8 mouse cellular contexts compared by ENCODE assay signal in genomic region chr11:95676307-95676706, GRCm38 (mm10). TPM values are rescaled to one million over a fixed set of nuclear protein-coding genes. Genes with fewer than 3 reads are reported as not detected.
DNase-seq lines count a peak whose midpoint lies in the region; ATAC-seq and TF ChIP-seq lines count a peak whose summit lies in the region.

No protein-coding gene starts in this region.

- ATAC-seq in frontal cortex, adult (ENCODE audit: low TSS enrichment) = no peak
- ATAC-seq in kidney, embryonic 15.5 days (replicated peaks; ENCODE audit: low FRiP score) = peak; percentile 63
- no peak for ATAC-seq in liver, embryonic 14.5 days (ENCODE audit: insufficient read depth)

- peaks cover 92% of the 10 kb centered on the region for H3K36me3 ChIP-seq in kidney, embryonic 15.5 days
- peaks cover 14% of the 10 kb centered on the region for H3K36me3 ChIP-seq in liver, embryonic 14.5 days (replicated peaks; ENCODE audit: control insufficient read depth, insufficient read depth, low read depth)

- TF ChIP-seq CTCF in liver, embryonic 14.5 days (IDR thresholded peaks at IDR 0.05; ENCODE audit: low read depth) = peak; percentile 89
- TF ChIP-seq CTCF in olfactory bulb, adult 2 months (IDR thresholded peaks at IDR 0.05; ENCODE audit: insufficient read depth, low read depth, low read length) = peak; percentile 35; the same call in 1 of the 2 replicates

- H3K9me3 ChIP-seq in kidney, embryonic 15.5 days (replicated peaks) = no peaks in the 10 kb centered on the region
- H3K9me3 ChIP-seq in liver, embryonic 14.5 days (ENCODE audit: control insufficient read depth, low read length) = no peaks in the 10 kb centered on the region

- peak; percentile 43 to 65 for DNase-seq in frontal cortex, postnatal 10 days (ENCODE audit: low spot score in 2 of 2)
- DNase-seq in adrenal gland, postnatal 36 days = peak; percentile 45 to 57
- DNase-seq in forelimb bud, embryonic 11.5 days (ENCODE audit: low read depth, low spot score) = peak; percentile 89
- no peak for DNase-seq in liver, embryonic 14.5 days (ENCODE audit: low read depth in 3 of 3, low spot score in 3 of 3)
- peak; percentile 87 for DNase-seq in thymus, postnatal 14 days

- H3K4me3 ChIP-seq in kidney, embryonic 15.5 days (replicated peaks) = no peak overlapping the region
- no peak overlapping the region for H3K4me3 ChIP-seq in liver, embryonic 14.5 days (ENCODE audit: insufficient read depth in 1 of 2, low read depth in 2 of 2, low read length in 2 of 2)
- H3K4me3 ChIP-seq in olfactory bulb, adult 2 months (ENCODE audit: insufficient read depth, low read depth, low read length) = no peak overlapping the region

- WGBS in kidney, embryonic 15.5 days = 12% methylated on average over 6 of the region's 6 CpGs
- 41% methylated on average over 6 of the region's 6 CpGs for WGBS in liver, embryonic 14.5 days (ENCODE audit: insufficient replicate concordance)
- WGBS in olfactory bulb, adult 2 months = 23% methylated on average over 6 of the region's 6 CpGs

- TF ChIP-seq POLR2A in olfactory bulb, adult 2 months (IDR thresholded peaks at IDR 0.05; ENCODE audit: insufficient read depth, low read depth, low read length) = no peak

- H3K9ac ChIP-seq in kidney, embryonic 15.5 days = no peak overlapping the region
- H3K9ac ChIP-seq in liver, embryonic 14.5 days (replicated peaks) = no peak overlapping the region

- peaks cover 16% of the 10 kb centered on the region for H3K4me1 ChIP-seq in kidney, embryonic 15.5 days
- H3K4me1 ChIP-seq in liver, embryonic 14.5 days (replicated peaks; ENCODE audit: control insufficient read depth in 2 of 2, insufficient read depth in 2 of 2, low read length in 1 of 2) = no peaks in the 10 kb centered on the region
- peaks cover 6% of the 10 kb centered on the region; the same call in 1 of the 2 replicates for H3K4me1 ChIP-seq in olfactory bulb, adult 2 months (ENCODE audit: control insufficient read depth, insufficient read depth, low read length)

- H3K27me3 ChIP-seq in kidney, embryonic 15.5 days = no peaks in the 10 kb centered on the region
- H3K27me3 ChIP-seq in liver, embryonic 14.5 days (ENCODE audit: control insufficient read depth, insufficient read depth, low read length) = no peaks in the 10 kb centered on the region

- peak overlapping the region; percentile 49 for H3K27ac ChIP-seq in kidney, embryonic 15.5 days
- no peak overlapping the region for H3K27ac ChIP-seq in liver, embryonic 14.5 days
- H3K27ac ChIP-seq in olfactory bulb, adult 2 months (ENCODE audit: insufficient read depth, low read depth, low read length) = no peak overlapping the region

- no peak for TF ChIP-seq EP300 in liver, embryonic 14.5 days (IDR thresholded peaks at IDR 0.05; ENCODE audit: low read depth)

- H3K4me2 ChIP-seq in kidney, embryonic 15.5 days = no peak overlapping the region
- H3K4me2 ChIP-seq in liver, embryonic 14.5 days (ENCODE audit: low read depth) = no peak overlapping the region

RNA-seq across cellular contexts. Expression of gene Phb, which starts 9.6 kb away (rescaled TPM):
- 100 to 1,000 TPM; 324 to 358 TPM for total RNA-seq in adrenal gland, postnatal 36 days (2021)
- 270 and 290 TPM in 2 replicates for polyA plus RNA-seq in kidney, embryonic 15.5 days (2015; fragmentation: Nextera tagmentation; extraction: Ambion mirVana)
- 90.4 and 124 TPM in 2 replicates for polyA plus RNA-seq in liver, embryonic 14.5 days (2012; rRNA removed)
- 148 and 153 TPM in 2 replicates for polyA plus RNA-seq in liver, embryonic 14.5 days (2014; fragmentation: Nextera tagmentation; extraction: Ambion mirVana)
- polyA plus RNA-seq in olfactory bulb, adult 2 months (2012; ENCODE audit: insufficient read depth, insufficient read length, low replicate concordance, missing spikeins) = not detected in 2 replicates

RNA-seq across cellular contexts. Expression of gene Zfp652, which starts 36.2 kb away (rescaled TPM):
- total RNA-seq in adrenal gland, postnatal 36 days (2021) = 10 to 100 TPM; 40.2 to 47.4 TPM
- 22.3 and 23.1 TPM in 2 replicates for polyA plus RNA-seq in kidney, embryonic 15.5 days (2015; fragmentation: Nextera tagmentation; extraction: Ambion mirVana)
- 5.3 and 5.4 TPM in 2 replicates for polyA plus RNA-seq in liver, embryonic 14.5 days (2012; rRNA removed)
- 3.2 and 3.7 TPM in 2 replicates for polyA plus RNA-seq in liver, embryonic 14.5 days (2014; fragmentation: Nextera tagmentation; extraction: Ambion mirVana)
- 93.0 TPM in 1 of 2 replicates, not detected in the other for polyA plus RNA-seq in olfactory bulb, adult 2 months (2012; ENCODE audit: insufficient read depth, insufficient read length, low replicate concordance, missing spikeins)

RNA-seq across cellular contexts. Expression of gene B130006D01Rik, which starts 47.1 kb away (rescaled TPM):
- total RNA-seq in adrenal gland, postnatal 36 days (2021) = under 1 TPM; 0.53 to 0.73 TPM
- 1.3 and 1.6 TPM in 2 replicates for polyA plus RNA-seq in kidney, embryonic 15.5 days (2015; fragmentation: Nextera tagmentation; extraction: Ambion mirVana)
- 0.09 and 0.11 TPM in 2 replicates for polyA plus RNA-seq in liver, embryonic 14.5 days (2012; rRNA removed)
- polyA plus RNA-seq in liver, embryonic 14.5 days (2014; fragmentation: Nextera tagmentation; extraction: Ambion mirVana) = 0.25 and 0.27 TPM in 2 replicates
- polyA plus RNA-seq in olfactory bulb, adult 2 months (2012; ENCODE audit: insufficient read depth, insufficient read length, low replicate concordance, missing spikeins) = not detected in 2 replicates

Comparison
In these comparisons a context has a peak if more than half of its experiments do, and no peak if none do; other contexts are left out.
1. DNase-seq: peak in frontal cortex, postnatal 10 days (2 of 2), adrenal gland, postnatal 36 days (2 of 2), forelimb bud, embryonic 11.5 days (single experiment) and thymus, postnatal 14 days (single experiment); none in liver, embryonic 14.5 days (0 of 3).
2. RNA of gene Phb, which starts 9.6 kb away (polyA plus RNA-seq): 270 to 290 TPM in kidney, embryonic 15.5 days and 90.4 to 153 TPM in liver, embryonic 14.5 days; not detected in olfactory bulb, adult 2 months; every median in the first group is over 10 times any median in the second.